Mouse (Mus musculus) CH12.LX (cell line): ENCODE results near the gene Tsnaxip1. TPM values are rescaled to one million over a fixed set of nuclear protein-coding genes. Genes with fewer than 3 reads are reported as not detected.

Experiments
- DNase-seq: peaks from one replicate; pipeline ENCODE4 v3.0.0-alpha.2; 2013; ENCODE audit errors: extremely low read depth
- H3K27ac ChIP-seq: 2 replicates; pipeline ENCODE4 v1.5.1; 2012; ENCODE audit warnings: low read depth, mild to moderate bottlenecking, control low read depth, moderate library complexity; ENCODE audit not compliant: insufficient read depth
- H3K27me3 ChIP-seq: replicated peaks from 2 replicates; pipeline ENCODE3; 2012; ENCODE audit warnings: inconsistent platforms
- H3K36me3 ChIP-seq, 2 experiments: replicated peaks in 1 of 2; 2 replicates each; pipeline versions ENCODE3 to v1.6.1; 2012; ENCODE audit warnings: inconsistent platforms in 1 of 2, low read length in 1 of 2, mild to moderate bottlenecking in 1 of 2, mixed read lengths in 1 of 2, moderate library complexity in 1 of 2; ENCODE audit not compliant: control insufficient read depth in 1 of 2, insufficient read depth in 1 of 2
- H3K4me1 ChIP-seq, 2 experiments: 2 replicates each; pipeline ENCODE4 v1.6.1; 2012; ENCODE audit warnings: inconsistent platforms in 1 of 2, moderate library complexity in 1 of 2; ENCODE audit not compliant: insufficient read depth in 2 of 2, control insufficient read depth in 1 of 2
- H3K4me2 ChIP-seq: 2 replicates; pipeline ENCODE4 v1.6.1; 2012; ENCODE audit warnings: low read depth, mild to moderate bottlenecking, control low read depth; ENCODE audit not compliant: poor library complexity, insufficient read depth, severe bottlenecking
- H3K4me3 ChIP-seq, 3 experiments: fragments of 150-350 bp in 1 of 3; sonication (generic) in 1 of 3; replicated peaks in 1 of 3; 2 replicates each; pipeline versions ENCODE3 to v1.5.1; 2011 to 2012; ENCODE audit warnings: low read depth in 2 of 3, low read length in 2 of 3, mild to moderate bottlenecking in 2 of 3, moderate library complexity in 2 of 3, control low read depth in 1 of 3, improper control_type of control experiment in 1 of 3, inconsistent platforms in 1 of 3, mixed read lengths in 1 of 3; ENCODE audit not compliant: poor library complexity in 1 of 3
- H3K79me2 ChIP-seq: replicated peaks from 2 replicates; pipeline ENCODE4 v1.6.1; 2012; ENCODE audit warnings: mild to moderate bottlenecking, moderate library complexity; ENCODE audit not compliant: control insufficient read depth, poor library complexity, insufficient read depth, severe bottlenecking; ENCODE audit errors: extremely low read depth
- H3K9ac ChIP-seq: 2 replicates; pipeline ENCODE4 v1.6.1; 2012; ENCODE audit warnings: low read depth, mild to moderate bottlenecking, control low read depth, moderate library complexity; ENCODE audit not compliant: insufficient read depth
- H3K9me3 ChIP-seq: replicated peaks from 2 replicates; pipeline ENCODE3; 2012; ENCODE audit warnings: low read length, inconsistent platforms, mixed read lengths
- CTCF ChIP-seq, 2 experiments: IDR thresholded peaks in 1 of 2; conservative IDR thresholded peaks in 1 of 2; 2 replicates each; pipeline ENCODE4 v1.5.1; 2011 to 2012; ENCODE audit warnings: low read depth in 2 of 2, low read length in 2 of 2, improper control_type of control experiment in 1 of 2, inconsistent platforms in 1 of 2, mild to moderate bottlenecking in 1 of 2, moderate library complexity in 1 of 2
- E2F4 ChIP-seq: IDR thresholded peaks from 2 replicates; pipeline ENCODE4 v1.6.1; 2011; ENCODE audit warnings: low read depth, low read length, improper control_type of control experiment; ENCODE audit not compliant: insufficient replicate concordance
- ELF1 ChIP-seq: IDR thresholded peaks from 2 replicates; pipeline ENCODE4 v1.6.1; 2014; ENCODE audit warnings: low read depth, mild to moderate bottlenecking, inconsistent platforms, low read length, improper control_type of control experiment
- EP300 ChIP-seq: IDR thresholded peaks from 2 replicates; pipeline ENCODE4 v1.6.1; 2011; ENCODE audit warnings: low read length, improper control_type of control experiment
- ETS1 ChIP-seq: conservative IDR thresholded peaks from 2 replicates; pipeline ENCODE4 v1.6.1; 2012; ENCODE audit warnings: low read depth, mild to moderate bottlenecking, inconsistent platforms, low read length, improper control_type of control experiment, moderate library complexity
- HCFC1 ChIP-seq: IDR thresholded peaks from 2 replicates; pipeline ENCODE4 v1.6.1; 2012; ENCODE audit warnings: low read depth, mild to moderate bottlenecking, inconsistent platforms, low read length, improper control_type of control experiment
- JUN ChIP-seq: IDR thresholded peaks from 2 replicates; pipeline ENCODE4 v1.6.1; 2011; ENCODE audit warnings: low read depth, mild to moderate bottlenecking, low read length, improper control_type of control experiment, moderate library complexity; ENCODE audit not compliant: insufficient read depth
- MAX ChIP-seq: IDR thresholded peaks from 2 replicates; pipeline ENCODE4 v1.6.1; 2011; ENCODE audit warnings: low read length, improper control_type of control experiment
- MEF2A ChIP-seq: IDR thresholded peaks from 2 replicates; pipeline ENCODE4 v1.6.1; 2014; ENCODE audit warnings: low read depth, mild to moderate bottlenecking, inconsistent platforms, low read length, improper control_type of control experiment, borderline replicate concordance
- MXI1 ChIP-seq: IDR thresholded peaks from 2 replicates; pipeline ENCODE4 v1.6.1; 2011; ENCODE audit warnings: mild to moderate bottlenecking, low read depth, low read length, improper control_type of control experiment
- MYC ChIP-seq: IDR thresholded peaks from 2 replicates; pipeline ENCODE4 v1.6.1; 2011; ENCODE audit warnings: low read depth, mild to moderate bottlenecking, improper control_type of control experiment, low read length
- NELFE ChIP-seq: IDR thresholded peaks from 2 replicates; pipeline ENCODE4 v1.6.1; 2011; ENCODE audit warnings: low read depth, low read length, improper control_type of control experiment
- NRF1 ChIP-seq: IDR thresholded peaks from 2 replicates; pipeline ENCODE4 v1.6.1; 2014; ENCODE audit warnings: low read depth, mild to moderate bottlenecking, inconsistent platforms, low read length, improper control_type of control experiment, moderate library complexity
- POLR2AphosphoS2 ChIP-seq: IDR thresholded peaks from 2 replicates; pipeline ENCODE4 v1.6.1; 2011; ENCODE audit warnings: low read depth, low read length, improper control_type of control experiment
- RAD21 ChIP-seq: IDR thresholded peaks from 2 replicates; pipeline ENCODE4 v1.6.1; 2011; ENCODE audit warnings: low read depth, mild to moderate bottlenecking, low read length, improper control_type of control experiment, moderate library complexity
- SMC3 ChIP-seq: IDR thresholded peaks from 2 replicates; pipeline ENCODE4 v1.6.1; 2011; ENCODE audit warnings: low read depth, low read length, improper control_type of control experiment
- TBP ChIP-seq: conservative IDR thresholded peaks from 2 replicates; pipeline ENCODE4 v1.6.1; 2011; ENCODE audit warnings: low read depth, low read length, improper control_type of control experiment
- TCF12 ChIP-seq: IDR thresholded peaks from 2 replicates; pipeline ENCODE4 v1.6.1; 2014; ENCODE audit warnings: low read depth, mild to moderate bottlenecking, inconsistent platforms, low read length, improper control_type of control experiment
- ZC3H11A ChIP-seq: IDR thresholded peaks from 2 replicates; pipeline ENCODE4 v1.6.1; 2012; ENCODE audit warnings: low read depth, mild to moderate bottlenecking, inconsistent platforms, low read length, improper control_type of control experiment
- ZMIZ1 ChIP-seq: IDR thresholded peaks from 2 replicates; pipeline ENCODE4 v1.6.1; 2012; ENCODE audit warnings: low read depth, mild to moderate bottlenecking, inconsistent platforms, low read length, improper control_type of control experiment
- dilution Hi-C: fragments of 300-500 bp; cut with MboI; formaldehyde crosslinking; loops from 2 replicates; pipeline ENCODE4 v1.14.3; 2020; ENCODE audit warnings: low sequenced_read_pairs; ENCODE audit not compliant: extremely low pct_unique_long_range_greater_than_20kb, extremely low pct_ligation_motif_present
- in situ Hi-C: fragments of 300-500 bp; cut with MboI; formaldehyde crosslinking; loops from 3 replicates; pipeline ENCODE4 v1.14.3; 2019; ENCODE audit warnings: low sequenced_read_pairs, low pct_ligation_motif_present, low pct_unique_long_range_greater_than_20kb, mixed read lengths
- polyA plus RNA-seq: library from polyadenylated mRNA; unstranded; fragments of >175 nt; gene quantifications from 2 replicates; pipeline ENCODE4 v1.2.1, GENCODE M21; 2012; ENCODE audit warnings: low read depth; ENCODE audit not compliant: insufficient read length
- total RNA-seq, 2 experiments: library from RNA; depleted of rRNA; stranded (reverse); fragments of 300-350 nt in 1 of 2; fragments of >200 nt in 1 of 2; gene quantifications; 2 replicates each; pipeline ENCODE4 v1.2.3; 2012 to 2014

Tsnaxip1 gene
- total and polyA plus RNA-seq, 3 experiments, result 0.13 to 0.50 (median 0.13) TPM

- no peaks in the 10 kb centered on the region for H3K9me3 ChIP-seq
- TF ChIP-seq EP300, result no peak
- TF ChIP-seq ELF1, result no peak
- no peak for TF ChIP-seq MAX
- TF ChIP-seq TBP, result no peak
- TF ChIP-seq NRF1, result no peak
- TF ChIP-seq JUN, result no peak
- TF ChIP-seq MEF2A, result no peak
- no peak for TF ChIP-seq POLR2AphosphoS2
- TF ChIP-seq RAD21, result no peak
- TF ChIP-seq HCFC1, result no peak
- no peak for TF ChIP-seq ZMIZ1
- no peak for TF ChIP-seq MYC
- TF ChIP-seq NELFE, result no peak
- no peak for TF ChIP-seq MXI1
- no peak for TF ChIP-seq ETS1
- TF ChIP-seq TCF12, result no peak
- peaks cover 46 to 88% of the 10 kb centered on the region in 2 experiments for H3K36me3 ChIP-seq
- no peaks in the 10 kb centered on the region for H3K27me3 ChIP-seq
- dilution Hi-C loops (no loop called here), in situ Hi-C loops (no loop called here)
- no peak overlapping the region for H3K4me3 ChIP-seq
- no peak overlapping the region for H3K27ac ChIP-seq
- no peaks in the 10 kb centered on the region for H3K79me2 ChIP-seq
- no peaks in the 10 kb centered on the region for H3K4me1 ChIP-seq
- no peak overlapping the region for H3K4me2 ChIP-seq
- no peak overlapping the region for H3K9ac ChIP-seq
- no peak for DNase-seq
These were observed 47.2 kb upstream of the Tsnaxip1 start for GRCm38 (mm10) chr8:105780298-105780697.

GRCm38 (mm10) chr8:105788241-105788640 is 39.3 kb upstream of the Tsnaxip1 start:
- no peaks in the 10 kb centered on the region for H3K27me3 ChIP-seq
- H3K36me3 ChIP-seq, result peaks cover 13 to 77% of the 10 kb centered on the region in 2 experiments
- H3K9ac ChIP-seq, result no peak overlapping the region
- no peaks in the 10 kb centered on the region for H3K9me3 ChIP-seq
- H3K27ac ChIP-seq, result no peak overlapping the region
- H3K79me2 ChIP-seq, result no peaks in the 10 kb centered on the region
- TF ChIP-seq RAD21 (peak; percentile 59), SMC3 (peak; percentile 76), NRF1 (no peak), E2F4 (no peak), TCF12 (0 out of 2 replicates have a peak, but pooled peaks have one; percentile 21), ZC3H11A (0 out of 2 replicates have a peak, but pooled peaks have one; percentile 2), CTCF (conservative IDR thresholded peaks at IDR 0.05 in 1 of 2, IDR thresholded peaks at IDR 0.05 in 1 of 2; ENCODE audit: low read depth in 2 of 2, low read length in 2 of 2) (peak; percentile 72 to 74; a peak in 3 of 4 replicates), MYC (peak; percentile 71)
- TF ChIP-seq, all 38 proteins: peak for 6
- in situ Hi-C loops, result no loop called here
- H3K4me1 ChIP-seq, result peaks cover 0 to 9% of the 10 kb centered on the region in 2 experiments; a peak in 1 of 4 replicates
- no peak overlapping the region for H3K4me2 ChIP-seq
- dilution Hi-C loops, result no loop called here
- H3K4me3 ChIP-seq, result no peak overlapping the region
- peak; percentile 71 for DNase-seq
